ENCODE assay signal across 9 mouse cellular contexts in genomic region chr3:27656764-27657390, GRCm38 (mm10). TPM values are rescaled to one million over a fixed set of nuclear protein-coding genes. Genes with fewer than 3 reads are reported as not detected.
DNase-seq lines count a peak whose midpoint lies in the region; ATAC-seq lines count a peak whose summit lies in the region.
"Had no signal": no experiment of that assay in that cellular context is flagged by ENCODE, and none has a peak within 500 bp of the region (broad histone marks: within the 10 kb centered on the region; RNA-seq: fewer than 3 reads in every experiment).

No protein-coding gene starts in this region.

- peak overlapping the region; percentile 38 for H3K4me2 ChIP-seq in heart, embryonic 16.5 days (ENCODE audit: low read depth, low read length)
- H3K4me2 ChIP-seq: embryonic facial prominence, embryonic 12.5 days had no signal

- peak; percentile 40 for DNase-seq in ovary, adult 18-20 months (ENCODE audit: low spot score)
- DNase-seq in ovary, postnatal 36 days (ENCODE audit: low spot score) = no peak
- peak; percentile 72 for DNase-seq in brain, adult 2 months (ENCODE audit: low read depth, low spot score)
- no peak for DNase-seq in yolk sac, embryonic 10.5 days (ENCODE audit: low spot score)
- DNase-seq in left cerebral cortex, postnatal 36 days (ENCODE audit: low spot score in 2 of 2) = no peak
- no peak for DNase-seq in cerebellum, adult 9-11 months

- peak overlapping the region; percentile 38; the same call in 1 of the 2 replicates for H3K9ac ChIP-seq in heart, embryonic 16.5 days (ENCODE audit: low read length)
- H3K9ac ChIP-seq: embryonic facial prominence, embryonic 12.5 days had no signal

- intact Hi-C loops in left cerebral cortex, postnatal 36 days (cut with DNase I) = no loop called here

- peaks cover 73% of the 10 kb centered on the region for H3K4me1 ChIP-seq in heart, embryonic 16.5 days (ENCODE audit: control insufficient read depth, insufficient read depth, low read length)

- no peaks in the 10 kb centered on the region for H3K36me3 ChIP-seq in heart, embryonic 16.5 days (ENCODE audit: control insufficient read depth, insufficient read depth)
- H3K36me3 ChIP-seq: embryonic facial prominence, embryonic 12.5 days had no signal

- WGBS in heart, embryonic 16.5 days = 24% methylated on average over 7 of the region's 7 CpGs

- no peak overlapping the region for H3K4me3 ChIP-seq in heart, embryonic 16.5 days (ENCODE audit: low read length)
- H3K4me3 ChIP-seq: embryonic facial prominence, embryonic 12.5 days had no signal

- ATAC-seq in heart, embryonic 16.5 days (replicated peaks; ENCODE audit: extremely low read depth, insufficient read depth, low FRiP score) = peak; percentile 24
- ATAC-seq in megakaryocyte progenitor cell, adult 5-6 weeks (replicated peaks; ENCODE audit: poor library complexity) = peak; percentile 94

- H3K27me3 ChIP-seq in heart, embryonic 16.5 days (ENCODE audit: control insufficient read depth, insufficient read depth, low read length) = no peaks in the 10 kb centered on the region
- H3K27me3 ChIP-seq: embryonic facial prominence, embryonic 12.5 days had no signal

- H3K9me3 ChIP-seq in heart, embryonic 16.5 days (replicated peaks; ENCODE audit: control insufficient read depth, low read length) = no peaks in the 10 kb centered on the region
- H3K9me3 ChIP-seq: embryonic facial prominence, embryonic 12.5 days had no signal

- H3K27ac ChIP-seq in heart, embryonic 16.5 days (ENCODE audit: low read length) = peak overlapping the region; percentile 84
- H3K27ac ChIP-seq: embryonic facial prominence, embryonic 12.5 days had no signal

RNA-seq across cellular contexts. Expression of gene Fndc3b, which starts 54.2 kb away (rescaled TPM):
- polyA plus RNA-seq in heart, embryonic 16.5 days (2015; fragmentation: Nextera tagmentation; extraction: Ambion mirVana) = 21.7 and 24.4 TPM in 2 replicates
- total RNA-seq in megakaryocyte progenitor cell, adult 5-6 weeks (2015) = 37.6 and 40.6 TPM in 2 replicates
- 14.2 and 15.0 TPM in 2 replicates for total RNA-seq in megakaryocyte progenitor cell, adult 5-6 weeks (2017)
- 10 to 100 TPM; 18.8 to 29.2 TPM for total RNA-seq in left cerebral cortex, postnatal 36 days (2021)

Comparison
In these comparisons a context has a peak if more than half of its experiments do, and no peak if none do; other contexts are left out.
1. DNase-seq: peak in ovary, adult 18-20 months (single experiment) and brain, adult 2 months (single experiment); none in ovary, postnatal 36 days (single experiment), yolk sac, embryonic 10.5 days (single experiment), left cerebral cortex, postnatal 36 days (0 of 2) and cerebellum, adult 9-11 months (single experiment).